Mouse (Mus musculus): ENCODE results near the gene Slc17a5.

Gene Slc17a5

GRCm38 (mm10) chr9:78520127-78520779 is 67.6 kb downstream of the Slc17a5 start:
- 23% methylated on average over 15 of the region's 15 CpGs for WGBS

- 78% methylated on average over 3 of the region's 3 CpGs for WGBS
Observed at GRCm38 (mm10) chr9:78517237-78517636, 70.6 kb downstream of the Slc17a5 start.

DNA sequence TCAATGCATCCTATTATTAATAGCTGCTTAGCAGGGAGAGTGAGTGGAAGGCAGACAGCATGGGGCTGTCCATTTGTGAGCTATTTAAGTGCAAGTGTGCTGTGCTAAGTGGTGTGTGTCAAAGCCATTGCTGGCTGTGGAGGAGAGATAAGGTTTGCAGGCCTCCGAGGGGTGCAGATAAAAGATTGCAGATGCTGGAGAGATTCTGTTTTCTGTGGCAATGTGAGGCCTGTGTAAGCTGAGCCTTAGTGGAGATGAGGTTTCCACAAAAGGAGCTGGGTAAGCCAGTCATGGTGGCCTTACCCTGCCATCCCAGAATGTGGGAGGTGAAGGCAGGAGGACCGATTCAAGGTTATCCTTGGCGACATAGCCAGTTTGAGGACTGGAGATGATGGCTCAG is 71.7 kb downstream of the Slc17a5 start:
- WGBS: 89% methylated on average over 3 of the region's 3 CpGs

DNA sequence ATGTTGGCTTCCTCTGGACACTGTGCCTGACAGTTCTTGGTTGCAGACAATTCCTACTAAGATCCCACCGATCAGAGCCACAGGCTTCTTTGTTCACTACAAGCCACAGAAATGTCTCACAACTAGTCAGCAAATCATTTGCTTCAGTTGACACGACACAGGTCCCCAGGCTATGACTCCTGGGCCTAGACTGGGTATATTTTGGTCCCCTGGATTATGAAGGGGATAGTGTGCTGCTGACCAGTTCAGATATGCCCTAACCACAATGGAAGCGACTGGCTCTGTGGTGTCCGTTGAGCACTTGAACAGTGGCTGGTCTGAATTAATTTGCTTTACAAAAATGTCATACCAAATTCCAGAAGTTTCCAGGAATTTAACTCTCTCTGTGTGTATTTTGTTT is 73.2 kb downstream of the Slc17a5 start:
- 88% methylated on average over 4 of the region's 4 CpGs for WGBS

GRCm38 (mm10) chr9:78513776-78514500 is 73.9 kb downstream of the Slc17a5 start:
- 78% methylated on average over 6 of the region's 6 CpGs for WGBS

- 93% methylated on average over 5 of the region's 5 CpGs for WGBS
Observed at GRCm38 (mm10) chr9:78511705-78512104, 76.1 kb downstream of the Slc17a5 start.

GRCm38 (mm10) chr9:78508106-78508786 is 79.6 kb downstream of the Slc17a5 start:
- 93% methylated on average over 16 of the region's 16 CpGs for WGBS

GRCm38 (mm10) chr9:78506722-78507077 is 81.1 kb downstream of the Slc17a5 start:
- 89% methylated on average over 7 of the region's 7 CpGs for WGBS

DNA sequence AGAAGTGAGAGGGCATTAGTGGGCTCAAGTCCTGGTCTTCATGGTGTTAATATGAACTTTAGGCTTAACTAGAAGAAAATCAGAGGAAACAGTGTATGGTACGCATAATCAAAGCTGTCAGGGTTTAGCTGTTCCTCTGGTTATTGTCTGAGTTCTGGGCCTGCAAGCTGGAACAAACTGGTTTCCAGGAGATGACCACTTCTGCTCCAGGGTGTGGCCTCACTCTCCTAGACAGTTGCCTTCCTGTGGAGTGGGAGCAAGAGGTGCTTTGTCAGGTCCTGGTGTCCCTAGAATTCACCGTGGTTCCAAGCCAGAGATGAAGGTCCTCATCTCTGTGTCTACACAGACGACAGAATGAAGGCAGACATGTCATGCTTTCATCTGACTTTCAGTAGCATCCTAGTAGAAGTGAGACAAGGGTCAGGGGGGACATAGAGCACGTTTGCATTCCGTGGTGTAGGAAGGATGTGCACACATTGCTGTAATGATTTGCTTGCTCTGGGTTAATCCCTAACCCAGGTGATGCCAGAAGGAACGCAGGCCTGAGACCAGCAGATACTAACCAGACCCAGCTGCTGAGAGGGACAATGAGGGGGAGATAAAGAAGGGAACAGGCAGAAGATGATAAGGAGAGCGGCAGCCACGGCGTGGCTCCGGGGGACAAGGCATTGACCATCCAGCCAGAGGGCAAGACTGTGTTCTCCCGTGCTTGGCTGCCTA is 81.7 kb downstream of the Slc17a5 start:
- WGBS: 84% methylated on average over 11 of the region's 11 CpGs

- 95% methylated on average over 6 of the region's 6 CpGs for WGBS
Observed at GRCm38 (mm10) chr9:78505223-78505622, 82.6 kb downstream of the Slc17a5 start.

GRCm38 (mm10) chr9:78504679-78505078 is 83.2 kb downstream of the Slc17a5 start:
- 66% methylated on average over 3 of the region's 3 CpGs for WGBS

DNA sequence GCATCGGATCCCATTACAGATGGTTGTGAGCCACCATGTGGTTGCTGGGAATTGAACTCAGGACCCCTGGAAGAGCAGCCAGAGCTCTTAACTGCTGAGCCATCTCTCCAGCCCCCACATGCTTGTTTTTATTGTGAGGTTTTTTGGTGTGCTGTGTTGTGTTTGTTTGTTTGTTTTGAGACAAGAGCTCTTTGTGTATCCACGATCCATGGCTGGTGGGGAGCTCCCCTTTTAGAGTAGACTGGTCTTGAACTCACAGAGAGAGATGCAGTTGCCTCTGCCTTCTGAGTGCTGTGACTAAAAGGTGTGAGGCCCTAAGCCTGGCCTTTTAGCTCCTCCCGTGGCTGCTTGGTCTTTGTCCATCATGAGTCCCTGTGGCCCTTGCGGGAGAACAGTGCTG is 83.7 kb downstream of the Slc17a5 start:
- WGBS: 65% methylated on average over 4 of the region's 4 CpGs

DNA sequence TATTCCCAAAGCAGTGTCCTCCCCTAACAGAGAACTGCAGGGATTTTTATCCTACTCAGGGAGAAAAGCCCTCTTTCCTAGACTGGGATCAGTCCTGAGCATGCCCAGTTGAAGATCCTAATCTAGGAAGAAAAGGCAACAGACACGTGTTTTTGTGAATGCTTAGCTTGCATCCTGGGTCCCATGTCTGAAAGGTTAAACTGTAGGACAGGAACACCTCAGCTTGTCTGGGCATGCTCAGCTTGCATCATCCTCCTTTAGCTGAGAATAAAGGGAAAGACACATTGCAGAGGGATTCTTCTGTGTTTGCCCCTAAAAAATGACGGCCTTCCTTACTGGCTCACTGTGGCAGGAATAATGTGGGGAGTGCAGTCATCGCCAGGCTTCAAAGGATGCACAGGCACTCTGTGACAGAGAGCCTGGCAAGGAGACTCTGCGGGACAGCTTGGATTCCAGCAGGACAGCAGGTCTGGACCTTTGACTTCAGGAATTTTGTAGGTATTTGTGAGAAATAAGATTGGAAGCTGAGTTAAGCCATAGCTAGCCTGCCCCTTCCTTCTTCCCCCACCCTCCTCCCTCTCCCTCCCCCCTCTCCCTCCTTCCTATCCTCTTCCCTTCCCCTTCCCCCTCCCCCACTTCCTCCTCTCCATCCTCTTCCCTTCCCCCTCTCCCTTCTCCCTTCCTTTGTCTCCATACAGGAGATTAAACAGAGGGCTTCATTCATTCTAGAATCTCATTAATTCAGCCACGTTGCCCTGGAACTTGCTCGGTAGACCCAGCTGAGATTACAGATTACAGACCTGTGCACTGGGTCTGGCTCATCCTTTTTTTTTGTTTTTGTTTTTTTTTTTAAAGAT is 84.4 kb downstream of the Slc17a5 start:
- WGBS: 26% methylated on average over 6 of the region's 6 CpGs

DNA sequence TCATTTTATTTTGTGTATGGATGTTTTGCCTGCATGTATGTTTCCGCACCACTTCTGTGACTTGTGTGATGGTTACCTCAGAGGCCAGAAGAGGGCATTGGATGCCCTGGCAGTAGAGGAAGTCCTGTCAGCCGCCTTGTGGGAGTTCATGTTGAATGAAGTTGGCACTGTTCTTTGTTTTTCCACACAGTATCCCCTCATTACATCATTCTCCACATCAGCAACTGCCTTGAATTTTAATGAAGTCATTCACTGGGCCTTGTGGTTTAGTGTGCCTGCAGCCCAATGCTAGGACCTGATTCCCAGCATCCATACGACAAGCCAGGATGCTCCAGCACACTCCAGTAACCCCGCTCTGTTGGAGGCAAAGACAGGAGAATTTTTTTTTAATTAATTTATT is 86.6 kb downstream of the Slc17a5 start:
- WGBS: 71% methylated on average over 4 of the region's 4 CpGs

DNA sequence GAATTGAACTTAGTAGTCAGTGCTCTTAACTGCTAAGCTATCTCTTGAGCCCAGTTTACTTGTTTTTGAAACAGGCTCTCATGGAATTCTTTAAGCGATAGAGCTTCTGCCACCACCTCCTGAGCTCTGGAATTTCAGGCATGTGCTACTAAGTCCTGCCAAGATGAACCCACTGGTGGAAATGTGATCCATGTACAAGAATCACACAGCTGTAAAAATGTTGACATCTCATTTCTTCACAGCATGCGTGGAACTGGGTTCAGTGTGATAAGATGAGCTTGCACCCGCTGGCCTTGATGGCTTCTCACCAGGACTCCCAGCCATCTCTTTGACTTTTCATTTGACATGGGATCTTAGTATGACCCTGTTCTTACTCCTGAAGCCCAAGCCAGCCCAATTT is 87.5 kb downstream of the Slc17a5 start:
- 84% methylated on average over 3 of the region's 3 CpGs for WGBS

DNA sequence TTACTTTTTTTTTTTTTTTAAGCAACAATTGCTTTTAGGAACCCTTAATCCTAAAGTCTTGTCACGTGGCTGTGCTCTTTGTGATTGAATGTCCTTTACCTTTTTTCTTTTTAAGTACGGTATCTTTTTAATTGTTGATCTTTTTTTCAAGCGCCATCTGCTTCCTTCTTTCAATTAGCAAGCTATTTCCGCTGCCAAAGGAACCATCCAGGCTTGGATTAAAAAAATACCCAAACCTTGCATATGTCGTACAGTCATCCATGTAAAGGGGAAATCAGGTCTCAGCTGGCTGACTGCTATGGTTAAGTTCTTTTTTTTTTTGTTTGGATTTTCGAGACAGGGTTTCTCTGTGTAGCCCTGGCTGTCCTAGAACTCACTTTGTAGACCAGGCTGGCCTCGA is 94.7 kb downstream of the Slc17a5 start:
- 65% methylated on average over 7 of the region's 7 CpGs for WGBS

- WGBS: 95% methylated on average over 3 of the region's 3 CpGs
Observed at GRCm38 (mm10) chr9:78492254-78492653, 95.6 kb downstream of the Slc17a5 start.

GRCm38 (mm10) chr9:78491169-78491568 is 96.7 kb downstream of the Slc17a5 start:
- WGBS: 74% methylated on average over 3 of the region's 3 CpGs

- 4% methylated on average over 16 of the region's 20 CpGs for WGBS
Observed at GRCm38 (mm10) chr9:78488890-78489420, 98.9 kb downstream of the Slc17a5 start, which contains the start of gene Eef1a1. Gene Eef1a1, minus strand, starts transcription at chr9:78489151.

GRCm38 (mm10) chr9:78488021-78488420 is 99.8 kb downstream of the Slc17a5 start:
- WGBS: 96% methylated on average over 5 of the region's 5 CpGs

Data from cerebral cortex, adult 2 months (tissue).